Mouse (Mus musculus): ENCODE data around the gene Acot12. TPM values are rescaled to one million over a fixed set of nuclear protein-coding genes. Genes with fewer than 3 reads are reported as not detected.
"Not testable (repeated sequence)": the region's sequence is repeated elsewhere in the genome, so short reads cannot be mapped to it uniquely, and the experiment has no call there.

Acot12 gene
- polyA plus RNA-seq, 1 experiment from 2014 or later = not detected

GRCm38 (mm10) chr13:91746470-91746869 lies 5.2 kb downstream of the Acot12 start:
- no peaks in the 10 kb centered on the region for H3K36me3 ChIP-seq (ENCODE audit: inconsistent target)
- no peaks in the 10 kb centered on the region for H3K79me2 ChIP-seq (ENCODE audit: inconsistent target)
- 68% methylated on average over 5 of the region's 5 CpGs for WGBS (ENCODE audit: missing documents)
- no peak overlapping the region for H3K27ac ChIP-seq
- no peak overlapping the region for H3K4me3 ChIP-seq (ENCODE audit: inconsistent target)

GRCm38 (mm10) chr13:91748401-91748800 lies 7.1 kb downstream of the Acot12 start:
- WGBS (ENCODE audit: missing documents) = 91% methylated on average over 2 of the region's 2 CpGs
- H3K27ac ChIP-seq = no peak overlapping the region
- H3K36me3 ChIP-seq (ENCODE audit: inconsistent target) = no peaks in the 10 kb centered on the region
- no peaks in the 10 kb centered on the region for H3K79me2 ChIP-seq (ENCODE audit: inconsistent target)
- no peak overlapping the region for H3K4me3 ChIP-seq (ENCODE audit: inconsistent target)

GRCm38 (mm10) chr13:91749981-91750380 lies 8.7 kb downstream of the Acot12 start:
- no peak overlapping the region for H3K27ac ChIP-seq
- H3K79me2 ChIP-seq (ENCODE audit: inconsistent target) = no peaks in the 10 kb centered on the region
- 90% methylated on average over 4 of the region's 4 CpGs for WGBS (ENCODE audit: missing documents)
- no peak overlapping the region for H3K4me3 ChIP-seq (ENCODE audit: inconsistent target)
- H3K36me3 ChIP-seq (ENCODE audit: inconsistent target) = no peaks in the 10 kb centered on the region

GRCm38 (mm10) chr13:91753724-91754123 lies 12.4 kb downstream of the Acot12 start:
- Histone ChIP-seq H3K36me3 (ENCODE audit: inconsistent target) (no peaks in the 10 kb centered on the region), H3K4me3 (ENCODE audit: inconsistent target) (no peak overlapping the region), H3K79me2 (ENCODE audit: inconsistent target) (no peaks in the 10 kb centered on the region), H3K27ac (no peak overlapping the region)
- 36% methylated on average over 4 of the region's 4 CpGs for WGBS (ENCODE audit: missing documents)

- no peaks in the 10 kb centered on the region for H3K36me3 ChIP-seq (ENCODE audit: inconsistent target)
- no peak overlapping the region for H3K4me3 ChIP-seq (ENCODE audit: inconsistent target)
- H3K79me2 ChIP-seq (ENCODE audit: inconsistent target) = no peaks in the 10 kb centered on the region
- H3K27ac ChIP-seq = no peak overlapping the region
These were observed 13.4 kb downstream of the Acot12 start for GRCm38 (mm10) chr13:91754762-91755161.

- Histone ChIP-seq H3K79me2 (ENCODE audit: inconsistent target) (no peaks in the 10 kb centered on the region), H3K4me3 (ENCODE audit: inconsistent target) (no peak overlapping the region), H3K27ac (no peak overlapping the region), H3K36me3 (ENCODE audit: inconsistent target) (no peaks in the 10 kb centered on the region)
- WGBS (ENCODE audit: missing documents) = 98% methylated on average over 4 of the region's 4 CpGs
These were observed 14.9 kb downstream of the Acot12 start for GRCm38 (mm10) chr13:91756230-91756629.

GRCm38 (mm10) chr13:91758316-91759048 lies 17.2 kb downstream of the Acot12 start:
- Histone ChIP-seq H3K4me3 (ENCODE audit: inconsistent target) (no peak overlapping the region), H3K79me2 (ENCODE audit: inconsistent target) (no peaks in the 10 kb centered on the region), H3K27ac (no peak overlapping the region), H3K36me3 (ENCODE audit: inconsistent target) (no peaks in the 10 kb centered on the region)
- 89% methylated on average over 7 of the region's 7 CpGs for WGBS (ENCODE audit: missing documents)

- no peaks in the 10 kb centered on the region for H3K79me2 ChIP-seq (ENCODE audit: inconsistent target)
- no peaks in the 10 kb centered on the region for H3K36me3 ChIP-seq (ENCODE audit: inconsistent target)
- no peak overlapping the region for H3K27ac ChIP-seq
- H3K4me3 ChIP-seq (ENCODE audit: inconsistent target) = no peak overlapping the region
- 79% methylated on average over 8 of the region's 8 CpGs for WGBS (ENCODE audit: missing documents)
These were observed 18.5 kb downstream of the Acot12 start for GRCm38 (mm10) chr13:91759791-91760190.

GRCm38 (mm10) chr13:91760302-91761050 lies 19.2 kb downstream of the Acot12 start:
- Histone ChIP-seq H3K4me3 (ENCODE audit: inconsistent target) (no peak overlapping the region), H3K36me3 (ENCODE audit: inconsistent target) (no peaks in the 10 kb centered on the region), H3K79me2 (ENCODE audit: inconsistent target) (no peaks in the 10 kb centered on the region), H3K27ac (no peak overlapping the region)
- 88% methylated on average over 8 of the region's 8 CpGs for whole genome bisulfite sequencing (ENCODE audit: missing documents)

- no peak overlapping the region for H3K4me3 ChIP-seq (ENCODE audit: inconsistent target)
- no peaks in the 10 kb centered on the region for H3K36me3 ChIP-seq (ENCODE audit: inconsistent target)
- no peaks in the 10 kb centered on the region for H3K79me2 ChIP-seq (ENCODE audit: inconsistent target)
- no peak overlapping the region for H3K27ac ChIP-seq
- WGBS (ENCODE audit: missing documents) = 91% methylated on average over 6 of the region's 6 CpGs
These were observed 20.5 kb downstream of the Acot12 start for GRCm38 (mm10) chr13:91761654-91762445.

GRCm38 (mm10) chr13:91763654-91764053 lies 22.3 kb downstream of the Acot12 start:
- not testable (repeated sequence) for H3K36me3 ChIP-seq (ENCODE audit: inconsistent target); H3K4me3 ChIP-seq (ENCODE audit: inconsistent target); H3K79me2 ChIP-seq (ENCODE audit: inconsistent target); H3K27ac ChIP-seq
- 71% methylated on average over 1 of the region's 3 CpGs for WGBS (ENCODE audit: missing documents)

GRCm38 (mm10) chr13:91765627-91766026 lies 24.3 kb downstream of the Acot12 start:
- Histone ChIP-seq H3K36me3 (ENCODE audit: inconsistent target) (no peaks in the 10 kb centered on the region), H3K4me3 (ENCODE audit: inconsistent target) (no peak overlapping the region), H3K79me2 (ENCODE audit: inconsistent target) (no peaks in the 10 kb centered on the region), H3K27ac (no peak overlapping the region)
- WGBS (ENCODE audit: missing documents) = 94% methylated on average over 4 of the region's 4 CpGs

- no peaks in the 10 kb centered on the region for H3K79me2 ChIP-seq (ENCODE audit: inconsistent target)
- no peaks in the 10 kb centered on the region for H3K36me3 ChIP-seq (ENCODE audit: inconsistent target)
- no peak overlapping the region for H3K27ac ChIP-seq
- WGBS (ENCODE audit: missing documents) = 81% methylated on average over 8 of the region's 9 CpGs
- H3K4me3 ChIP-seq (ENCODE audit: inconsistent target) = no peak overlapping the region
These were observed 27.7 kb downstream of the Acot12 start for GRCm38 (mm10) chr13:91768683-91769651.

GRCm38 (mm10) chr13:91778092-91778491 lies 36.8 kb downstream of the Acot12 start:
- 92% methylated on average over 5 of the region's 5 CpGs for WGBS (ENCODE audit: missing documents)
- no peaks in the 10 kb centered on the region for H3K79me2 ChIP-seq (ENCODE audit: inconsistent target)
- H3K4me3 ChIP-seq (ENCODE audit: inconsistent target) = no peak overlapping the region
- no peaks in the 10 kb centered on the region for H3K36me3 ChIP-seq (ENCODE audit: inconsistent target)
- H3K27ac ChIP-seq = no peak overlapping the region

Measured in macrophage (primary cell).